Mouse (Mus musculus) ES-E14 (cell line): ENCODE measurements at regions not wholly inside any gene's neighbourhood (a gene's known extent, or its start where the extent isn't known, plus 50 kb on each side); places are given as distances from the start of the nearest gene placed in this dataset.
A peak's percentile ranks its signal among the peaks of the same experiment; 100 is the strongest.

Source experiments
- DNase-seq: peaks from one replicate; pipeline ENCODE4 v3.0.0-alpha.2; 2013; ENCODE audit warnings: low read depth, low spot score
- H3K27ac ChIP-seq: 2 replicates; pipeline ENCODE4 v1.5.1; 2012; ENCODE audit warnings: low read depth, mild to moderate bottlenecking, low read length, moderate library complexity, mixed read lengths; ENCODE audit not compliant: poor library complexity, insufficient read depth, severe bottlenecking
- H3K36me3 ChIP-seq: 2 replicates; pipeline ENCODE4 v1.6.1; 2012; ENCODE audit warnings: mild to moderate bottlenecking, low read length, moderate library complexity, mixed read lengths; ENCODE audit not compliant: control insufficient read depth, poor library complexity, insufficient read depth, severe bottlenecking
- H3K4me1 ChIP-seq, 2 experiments: fragments of 150-350 bp in 1 of 2; sonication (generic) in 1 of 2; 2 replicates each; pipeline ENCODE4 v1.6.1; 2012; ENCODE audit warnings: low read length in 2 of 2, mild to moderate bottlenecking in 1 of 2, mixed read lengths in 1 of 2; ENCODE audit not compliant: control insufficient read depth in 2 of 2, insufficient read depth in 2 of 2, poor library complexity in 1 of 2
- H3K4me3 ChIP-seq, 2 experiments: fragments of 150-350 bp in 1 of 2; sonication (generic) in 1 of 2; 2 replicates each; pipeline ENCODE4 v1.5.1; 2012; ENCODE audit warnings: low read length in 2 of 2, low read depth in 1 of 2, mild to moderate bottlenecking in 1 of 2, mixed read lengths in 1 of 2; ENCODE audit not compliant: insufficient read depth in 1 of 2, poor library complexity in 1 of 2, severe bottlenecking in 1 of 2
- H3K9ac ChIP-seq: 2 replicates; pipeline ENCODE4 v1.6.1; 2012; ENCODE audit warnings: low read depth, mild to moderate bottlenecking, low read length, mixed read lengths; ENCODE audit not compliant: poor library complexity, insufficient read depth, severe bottlenecking
- H3K9me3 ChIP-seq: fragments of 150-350 bp; sonication (generic); 2 replicates; pipeline ENCODE4 v1.6.1; 2012; ENCODE audit warnings: low read depth, mild to moderate bottlenecking, low read length; ENCODE audit not compliant: control insufficient read depth, insufficient read depth
- CHD2 ChIP-seq: IDR thresholded peaks from 2 replicates; pipeline ENCODE4 v1.6.1; 2014; ENCODE audit warnings: mild to moderate bottlenecking, low read depth, low read length, inconsistent platforms
- HCFC1 ChIP-seq: IDR thresholded peaks from 2 replicates; pipeline ENCODE4 v1.6.1; 2012; ENCODE audit warnings: low read length, inconsistent platforms, borderline replicate concordance; ENCODE audit not compliant: insufficient read depth
- MAFK ChIP-seq: IDR thresholded peaks from 2 replicates; pipeline ENCODE4 v1.6.1; 2014; ENCODE audit warnings: mild to moderate bottlenecking, low read depth, low read length, inconsistent platforms; ENCODE audit not compliant: insufficient read depth
- ZC3H11A ChIP-seq: IDR thresholded peaks from 2 replicates; pipeline ENCODE4 v1.6.1; 2012; ENCODE audit warnings: low read depth, mild to moderate bottlenecking, inconsistent platforms, low read length, borderline replicate concordance
- ZNF384 ChIP-seq: IDR thresholded peaks from 2 replicates; pipeline ENCODE4 v1.6.1; 2012; ENCODE audit warnings: low read depth, low read length, inconsistent platforms
- in situ Hi-C, 2 experiments: fragments of 600-800 bp; cut with MboI; formaldehyde crosslinking; loops; one replicate each; pipeline ENCODE4 v1.15.1; 2025; ENCODE audit warnings: low sequenced_read_pairs in 2 of 2, inconsistent platforms in 1 of 2; ENCODE audit not compliant: unreplicated experiment in 2 of 2

DNA sequence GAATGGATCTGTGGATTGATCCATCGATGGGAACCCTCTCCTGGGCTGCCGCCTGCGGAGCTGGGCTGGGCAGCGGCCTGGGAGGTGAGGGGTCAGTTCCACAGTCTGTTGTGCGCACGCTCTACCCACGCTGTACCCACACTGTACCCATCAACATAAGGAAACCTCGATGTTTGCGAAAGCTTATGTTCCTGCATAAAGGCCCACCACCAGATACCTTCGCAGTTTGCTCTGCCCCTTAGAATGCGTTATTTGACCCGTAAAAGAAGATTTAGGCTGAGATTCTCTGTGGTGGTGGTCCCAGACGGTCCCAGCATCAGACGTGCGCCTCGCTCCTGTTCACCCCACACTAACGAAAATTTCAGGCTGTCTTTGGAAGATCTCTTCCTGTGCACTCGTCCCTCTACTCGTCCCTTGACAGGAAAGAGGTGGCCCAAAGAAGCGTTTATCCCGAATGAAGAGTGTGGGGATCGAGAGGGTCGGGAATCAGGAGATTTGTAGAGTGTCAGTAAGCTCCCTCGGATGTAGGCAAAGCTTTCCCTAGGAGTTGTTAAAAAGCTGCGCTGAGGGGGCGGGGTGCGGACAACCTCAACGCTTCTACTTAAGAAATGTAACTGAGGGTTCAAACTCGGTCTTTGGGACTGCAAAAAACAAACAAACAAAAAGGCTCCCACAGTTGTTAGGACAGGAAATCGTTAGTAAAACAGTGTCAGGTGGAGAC lies 123.9 kb downstream of the Tmem161b start:
- H3K4me3 ChIP-seq: peak overlapping the region; percentile 9 to 19; a peak in 3 of 4 replicates
- no peak overlapping the region for H3K9ac ChIP-seq
- no peaks in the 10 kb centered on the region for H3K9me3 ChIP-seq
- TF ChIP-seq ZC3H11A (no peak), ZNF384 (no peak)
- H3K36me3 ChIP-seq: no peaks in the 10 kb centered on the region
- H3K4me1 ChIP-seq: peaks cover 0 to 2% of the 10 kb centered on the region in 2 experiments; a peak in 1 of 4 replicates
- in situ Hi-C loops: loop anchor here (5.0 to 10.0 kb wide), 2 partner anchors 611 to 629 kb away; no protein-coding TSS in a partner anchor
- no peak overlapping the region for H3K27ac ChIP-seq
- DNase-seq: no peak

DNA sequence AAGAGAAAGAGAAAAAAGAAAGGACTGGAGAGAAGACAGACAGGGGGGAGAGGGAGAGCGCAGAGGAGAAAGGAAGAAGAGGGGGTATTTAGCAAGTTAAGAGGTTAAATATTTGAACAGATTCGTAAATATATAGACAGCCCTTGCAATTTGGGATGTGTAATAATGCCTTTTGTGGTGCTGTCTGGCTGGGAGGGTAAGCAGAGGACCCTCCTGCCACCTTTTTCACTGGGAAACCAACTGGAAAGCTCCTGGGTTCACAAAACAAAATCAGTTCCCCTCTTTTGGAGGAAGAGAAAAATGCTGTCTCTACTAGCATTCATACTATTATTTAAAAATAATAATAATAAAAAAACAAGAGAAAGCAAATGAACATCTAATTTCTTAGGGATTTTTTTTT lies 124.5 kb downstream of the Tmem161b start:
- no peak for DNase-seq
- Histone ChIP-seq H3K36me3 (no peaks in the 10 kb centered on the region), H3K27ac (no peak overlapping the region), H3K9me3 (no peaks in the 10 kb centered on the region), H3K9ac (no peak overlapping the region), H3K4me3 (no peak overlapping the region), H3K4me1 (peaks cover 0 to 2% of the 10 kb centered on the region in 2 experiments; a peak in 1 of 4 replicates)
- in situ Hi-C loops: loop anchor here (5.0 to 10.0 kb wide), 2 partner anchors 612 to 629 kb away; no protein-coding TSS in a partner anchor
- TF ChIP-seq MAFK: no peak
- TF ChIP-seq CHD2: no peak
- TF ChIP-seq ZC3H11A: no peak
- no peak for TF ChIP-seq ZNF384
- no peak for TF ChIP-seq HCFC1

DNA sequence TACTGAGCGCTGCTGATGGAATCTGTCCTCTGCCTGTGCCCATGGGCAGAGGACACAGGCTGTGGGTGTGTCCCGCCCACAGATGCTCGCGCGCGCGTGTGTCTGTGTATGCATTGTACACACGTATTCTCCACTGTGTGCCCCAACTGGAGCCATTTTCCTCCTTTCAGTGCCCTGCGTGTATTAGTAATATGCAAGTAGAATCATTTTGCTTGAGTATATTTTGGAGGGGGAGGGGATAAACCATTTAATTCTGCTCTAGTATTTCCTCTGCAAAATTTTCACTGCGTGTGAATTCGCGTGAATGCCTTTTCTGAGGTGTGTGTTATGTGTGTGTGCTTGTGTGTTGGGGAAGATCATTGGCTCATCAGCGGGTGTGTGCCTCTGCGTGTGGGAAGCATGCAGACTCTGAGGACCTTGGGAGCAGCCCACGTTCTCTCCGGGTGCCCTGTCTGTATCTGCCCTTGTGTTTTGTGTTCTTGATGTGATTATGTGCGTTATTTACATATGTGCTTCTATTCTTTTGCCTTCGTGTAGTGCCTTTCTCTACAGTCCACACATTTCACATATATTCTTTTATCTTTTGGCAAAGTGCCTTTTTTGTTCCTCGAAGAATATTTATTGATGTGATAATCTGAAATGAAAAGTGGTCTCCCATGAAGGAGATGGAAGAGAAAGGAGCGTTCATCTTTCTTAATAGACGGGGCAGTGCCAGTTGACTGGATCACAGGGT lies 125.3 kb downstream of the Tmem161b start:
- no peak for TF ChIP-seq ZNF384
- no peak for TF ChIP-seq HCFC1
- TF ChIP-seq ZC3H11A: peak; percentile 40; the same call in 1 of the 2 replicates
- no peak overlapping the region for H3K9ac ChIP-seq
- H3K4me3 ChIP-seq: peak overlapping the region in 1 of 2 experiments; percentile 49; a peak in 2 of 4 replicates
- H3K36me3 ChIP-seq: no peaks in the 10 kb centered on the region
- DNase-seq: no peak
- no peak overlapping the region for H3K27ac ChIP-seq
- in situ Hi-C loops: loop anchor here (5.0 to 10.0 kb wide), 2 partner anchors 613 to 630 kb away; no protein-coding TSS in a partner anchor
- peaks cover 0 to 2% of the 10 kb centered on the region in 2 experiments; a peak in 1 of 4 replicates for H3K4me1 ChIP-seq
- no peaks in the 10 kb centered on the region for H3K9me3 ChIP-seq

DNA sequence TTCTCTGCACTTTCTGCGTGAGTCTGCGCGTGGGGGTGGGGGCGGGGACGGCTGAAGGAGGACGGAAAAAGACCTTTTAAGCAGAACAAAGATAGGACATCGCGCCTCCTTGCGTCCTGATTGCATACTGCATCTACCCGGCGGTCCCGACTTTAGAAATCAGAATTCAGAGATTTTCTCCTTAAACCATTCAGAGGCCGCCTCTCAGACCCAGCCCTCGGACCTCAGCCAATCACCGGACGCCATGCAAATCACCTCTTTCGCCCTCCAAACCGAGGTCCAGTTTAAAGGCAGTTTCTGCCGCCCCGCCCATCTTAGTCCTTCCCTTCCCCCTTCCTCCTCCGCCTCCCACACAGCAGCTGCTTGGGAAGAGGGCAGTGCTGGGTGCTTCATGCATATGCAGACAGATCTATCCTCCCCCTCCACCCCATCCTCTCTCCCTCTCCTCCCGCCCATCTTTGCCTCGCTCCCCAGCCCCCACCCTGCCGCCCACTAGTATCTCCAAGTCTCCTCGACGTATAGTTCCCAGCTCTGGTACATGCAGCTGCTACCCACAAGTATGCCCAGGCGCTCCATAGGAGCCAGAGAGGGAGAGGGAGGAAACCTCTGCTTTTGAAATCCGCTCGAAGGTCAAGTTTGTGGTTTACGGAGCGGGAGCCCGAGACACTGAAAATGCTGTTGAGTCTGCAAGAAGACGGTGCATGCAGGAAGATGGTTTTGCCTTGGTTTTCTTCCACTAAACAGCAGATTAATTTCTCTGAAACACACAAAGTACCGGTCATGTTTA lies 126.0 kb downstream of the Tmem161b start:
- H3K9ac ChIP-seq: peak overlapping the region; percentile 34; the same call in 1 of the 2 replicates
- no peaks in the 10 kb centered on the region for H3K9me3 ChIP-seq
- H3K36me3 ChIP-seq: no peaks in the 10 kb centered on the region
- peak overlapping the region; percentile 63 to 72 for H3K4me3 ChIP-seq
- DNase-seq: peak; percentile 97
- peaks cover 0 to 2% of the 10 kb centered on the region in 2 experiments; a peak in 1 of 4 replicates for H3K4me1 ChIP-seq
- H3K27ac ChIP-seq: no peak overlapping the region
- in situ Hi-C loops: loop anchor here (5.0 to 10.0 kb wide), 2 partner anchors 613 to 631 kb away; no protein-coding TSS in a partner anchor
- no peak; the same call in 1 of the 2 replicates for TF ChIP-seq ZC3H11A
- no peak for TF ChIP-seq CHD2
- no peak for TF ChIP-seq ZNF384
- no peak for TF ChIP-seq HCFC1
- TF ChIP-seq MAFK: no peak
